Mouse (Mus musculus) C2C12 (cell line): ENCODE measurements around the gene Prdm13.

Experiments
- CEBPB ChIP-seq: IDR thresholded peaks from one replicate; pipeline ENCODE4 v1.6.1; 2011; ENCODE audit warnings: low read depth, mild to moderate bottlenecking, control low read depth, moderate library complexity
- CTCF ChIP-seq: IDR thresholded peaks from one replicate; pipeline ENCODE4 v1.5.1; 2011; ENCODE audit not compliant: control insufficient read depth, insufficient read depth, insufficient read length
- MAX ChIP-seq: IDR thresholded peaks from one replicate; pipeline ENCODE4 v1.6.1; 2011; ENCODE audit warnings: mild to moderate bottlenecking, control low read depth
- USF1 ChIP-seq: IDR thresholded peaks from one replicate; pipeline ENCODE4 v1.6.1; 2011; ENCODE audit warnings: low read depth, mild to moderate bottlenecking, control low read depth, moderate library complexity

DNA sequence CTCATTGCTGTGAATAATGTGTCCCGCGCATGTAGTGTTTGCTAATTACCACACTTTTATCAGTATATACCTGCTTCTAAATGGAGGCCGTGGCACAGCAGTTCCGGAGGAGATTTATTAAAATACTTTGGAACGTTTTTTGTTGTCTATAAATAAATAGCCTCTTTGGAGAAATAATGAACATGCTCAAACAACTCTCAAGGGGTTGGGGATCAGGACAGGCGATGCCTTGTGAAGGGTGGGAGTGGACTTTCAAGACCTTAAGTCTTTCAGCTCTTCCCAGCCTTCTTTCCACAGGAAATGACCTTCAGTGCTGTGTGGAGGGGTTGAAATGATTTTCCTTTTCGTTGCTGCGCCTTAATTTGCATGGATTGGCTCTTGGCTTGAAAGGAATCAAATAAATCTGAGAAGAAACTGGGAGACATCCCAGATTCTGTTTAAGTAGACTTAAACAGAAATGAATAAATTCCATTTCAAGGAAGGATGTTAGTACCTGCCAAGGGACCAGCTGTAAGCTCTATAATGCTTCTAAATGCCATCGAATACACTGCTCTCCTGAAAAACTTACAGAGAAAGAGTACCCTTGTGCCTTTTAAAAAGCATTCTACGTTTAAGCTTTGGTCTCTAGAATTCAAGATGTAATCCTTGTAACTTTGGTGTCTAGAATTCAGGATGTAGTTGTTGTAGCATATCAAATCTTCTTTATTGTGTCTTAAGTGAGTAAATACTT lies 3.2 kb downstream of the Prdm13 start:
- no peak for TF ChIP-seq CTCF
- TF ChIP-seq MAX: no peak
- TF ChIP-seq USF1: no peak
- TF ChIP-seq CEBPB: no peak
